Mouse (Mus musculus) T-helper 2 cell (primary cell): Measurements from ENCODE around the gene Gm20388.

Experiments used
- in situ Hi-C: fragments of 300-600 bp; cut with MboI, MseI; formaldehyde crosslinking; loops from one replicate; pipeline ENCODE4 v1.15.1; 2025; ENCODE audit warnings: high pct_unique_total_duplicates

The Gm20388 gene

DNA sequence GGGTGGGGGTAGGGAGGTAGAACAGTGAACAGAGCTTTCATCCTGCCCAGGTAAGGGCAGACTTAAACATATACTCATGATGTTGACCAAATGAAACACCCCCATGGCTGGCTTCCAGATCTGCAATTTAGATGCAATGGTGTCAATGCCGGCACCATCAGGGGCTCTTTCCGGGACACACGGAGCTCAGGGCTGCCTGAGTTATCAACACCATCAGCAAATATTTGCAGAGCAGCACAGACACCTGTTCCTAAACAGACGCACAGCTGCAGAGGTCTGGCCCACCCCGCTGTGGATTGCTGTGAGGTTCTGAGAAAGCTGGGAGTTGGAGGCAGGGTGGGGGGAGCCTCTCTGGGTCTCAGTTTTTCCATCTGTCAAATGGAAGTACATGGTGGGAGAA is 2855.5 kb downstream of the Gm20388 start:
- in situ Hi-C loops, result no loop called here

DNA sequence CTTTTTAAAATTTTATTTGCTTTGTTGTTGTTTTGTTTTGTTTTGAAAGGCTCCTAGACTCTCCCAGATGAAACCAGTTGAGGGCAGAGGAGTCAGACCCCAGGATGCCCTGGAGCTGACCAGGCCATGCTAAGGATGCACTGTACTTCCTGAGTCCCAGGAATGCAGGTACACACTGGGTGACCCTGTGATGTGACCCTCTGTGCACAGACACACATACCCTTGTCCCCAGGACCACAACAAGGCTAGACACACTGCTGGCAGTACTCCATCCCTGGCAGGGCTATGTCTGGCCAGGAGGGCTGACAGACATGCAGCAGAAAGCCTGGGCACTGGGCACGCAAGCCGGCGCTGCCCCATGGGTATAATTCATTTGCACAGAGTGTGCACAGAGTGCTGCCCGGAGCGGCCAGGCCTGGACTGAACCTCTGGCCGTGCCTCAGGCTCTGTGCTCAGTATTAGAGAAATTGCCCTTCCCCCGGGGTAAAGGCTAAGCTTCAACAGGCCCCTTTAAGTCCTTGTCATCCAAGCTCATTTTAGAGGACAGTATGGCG is 2856.1 kb downstream of the Gm20388 start:
- in situ Hi-C loops, result no loop called here

DNA sequence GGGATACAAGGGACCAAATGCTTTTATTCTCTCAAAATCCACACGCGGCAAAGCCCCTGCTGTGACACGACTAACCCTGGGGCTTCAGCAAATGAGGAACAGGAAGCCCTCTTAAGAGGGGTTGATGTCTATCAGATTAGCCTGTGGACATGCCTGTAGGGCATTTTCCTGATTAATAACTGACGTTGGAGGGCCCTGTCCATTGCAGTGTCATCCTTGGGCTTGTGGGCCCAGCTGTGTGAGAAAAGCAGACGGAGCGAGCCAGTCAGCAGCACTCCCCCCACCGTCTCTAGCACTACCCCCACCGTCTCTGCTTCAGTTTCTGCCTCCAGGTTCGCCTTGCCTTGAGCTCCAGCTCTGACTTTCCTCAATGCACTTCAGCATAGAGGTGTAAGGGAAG is 2856.6 kb downstream of the Gm20388 start:
- in situ Hi-C loops, result no loop called here

DNA sequence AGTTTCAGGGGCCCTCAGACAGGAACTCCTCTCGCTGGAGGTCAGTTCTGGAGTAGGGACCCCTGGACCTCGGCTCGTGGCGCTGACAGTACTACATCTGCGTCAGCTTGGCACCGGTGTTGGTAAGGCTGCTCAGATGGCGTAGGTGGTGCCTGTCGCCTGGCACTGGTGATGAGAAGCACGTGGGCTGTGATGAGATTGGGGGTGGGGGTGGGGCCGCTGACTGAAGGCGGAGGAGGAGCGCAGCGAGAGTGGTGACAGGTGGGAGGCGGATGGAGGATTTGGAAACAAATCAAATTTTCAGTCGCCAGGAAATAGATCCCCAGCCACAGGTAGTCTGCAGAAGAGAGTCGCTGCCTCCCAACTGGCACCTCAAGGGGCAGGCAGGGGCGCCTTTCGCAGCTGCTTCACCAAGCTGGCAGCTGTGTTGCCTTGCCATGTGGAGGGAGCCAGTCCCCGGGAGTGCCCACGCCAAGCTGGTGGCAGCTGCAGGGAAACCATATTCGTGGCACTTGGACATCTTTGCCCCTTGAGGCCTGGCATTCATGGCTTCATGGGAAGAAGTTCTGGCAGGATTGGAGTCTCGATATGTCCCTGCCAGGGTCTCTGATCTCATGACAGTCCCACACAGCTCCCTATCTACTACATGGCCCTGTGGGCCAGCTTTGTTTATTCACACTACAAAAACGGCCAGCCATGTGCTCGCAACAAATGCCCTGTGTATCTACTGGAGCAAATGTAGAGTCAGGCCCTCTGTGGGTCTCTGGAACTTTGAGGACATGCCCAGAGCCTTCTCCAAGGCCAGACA is 2858.8 kb downstream of the Gm20388 start:
- in situ Hi-C loops, result no loop called here

DNA sequence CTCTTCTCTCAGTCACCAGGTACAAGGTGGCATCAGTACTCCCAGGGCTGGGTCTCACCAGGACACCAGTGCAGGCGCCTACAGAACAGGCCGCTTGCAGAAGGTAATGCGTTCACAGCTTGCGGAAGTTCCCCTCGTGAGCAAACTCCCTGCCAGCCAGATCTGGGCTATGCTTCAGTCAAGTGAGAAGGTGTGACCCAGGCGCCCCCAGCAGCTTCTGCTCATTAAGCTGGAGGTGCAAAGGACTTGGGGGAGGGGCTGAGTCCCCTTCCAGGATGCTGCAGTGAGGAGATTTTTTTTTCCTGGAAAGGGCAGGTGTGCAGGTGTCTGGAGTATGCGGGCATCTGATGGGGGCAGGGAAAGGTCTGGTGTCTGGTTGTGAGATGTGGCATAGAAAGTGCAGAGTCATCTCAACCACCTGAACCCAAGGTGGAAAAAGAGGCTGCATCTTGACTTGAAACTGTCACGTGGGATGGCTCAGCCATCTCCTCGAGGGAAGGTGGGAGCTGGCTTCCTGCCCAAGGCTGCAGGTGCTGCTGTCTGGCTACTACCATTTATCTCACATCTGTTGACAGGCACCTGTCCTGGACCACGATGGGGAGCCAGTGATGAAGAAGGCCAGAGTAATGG is 2861.9 kb downstream of the Gm20388 start:
- in situ Hi-C loops, result no loop called here

DNA sequence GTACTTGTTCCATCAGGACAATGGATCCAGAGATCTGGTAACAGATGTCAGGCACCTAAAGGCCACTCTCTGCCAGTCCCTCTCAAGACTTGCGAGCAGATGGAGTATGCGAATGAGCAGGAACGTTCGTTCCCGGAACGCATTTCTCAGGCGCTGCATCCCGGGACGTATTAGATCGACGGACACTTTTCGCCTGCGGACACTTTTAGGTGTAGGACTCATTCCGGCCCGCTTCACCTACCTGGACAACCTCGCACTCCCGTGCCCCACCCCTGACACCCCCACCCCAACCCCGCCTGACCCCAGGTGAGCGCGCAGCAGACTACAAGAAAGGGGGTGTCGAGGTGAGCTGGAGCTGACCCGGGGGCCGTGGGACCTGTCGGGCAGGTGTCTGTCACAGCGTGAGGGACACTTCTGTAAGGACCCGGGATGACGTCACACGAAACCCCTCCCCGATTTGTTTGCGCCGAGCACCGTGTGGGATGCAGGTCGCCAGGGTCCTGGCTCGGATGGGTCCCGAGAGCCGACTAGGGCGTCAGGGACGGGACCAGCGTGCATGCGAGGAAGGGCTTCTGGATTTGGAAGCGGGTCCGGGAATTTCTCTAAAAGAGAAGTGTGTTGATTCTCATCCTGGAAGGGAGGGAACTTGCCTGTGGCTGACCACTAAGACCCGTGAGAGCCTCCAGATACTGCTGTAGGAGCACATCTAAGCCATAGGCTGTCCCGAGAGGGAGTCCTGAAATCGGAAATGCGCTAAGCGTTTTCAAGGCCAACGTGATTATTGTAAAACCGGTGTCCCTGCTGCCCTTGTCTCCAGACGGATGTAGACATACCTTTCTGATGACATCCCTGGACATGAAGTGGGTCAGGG is 2864.9 kb downstream of the Gm20388 start, which contains the start of gene Acsf3:
Acsf3 (plus strand) TSS at position 202 of the 871 bp plus-strand sequence.
- in situ Hi-C loops, result no loop called here

DNA sequence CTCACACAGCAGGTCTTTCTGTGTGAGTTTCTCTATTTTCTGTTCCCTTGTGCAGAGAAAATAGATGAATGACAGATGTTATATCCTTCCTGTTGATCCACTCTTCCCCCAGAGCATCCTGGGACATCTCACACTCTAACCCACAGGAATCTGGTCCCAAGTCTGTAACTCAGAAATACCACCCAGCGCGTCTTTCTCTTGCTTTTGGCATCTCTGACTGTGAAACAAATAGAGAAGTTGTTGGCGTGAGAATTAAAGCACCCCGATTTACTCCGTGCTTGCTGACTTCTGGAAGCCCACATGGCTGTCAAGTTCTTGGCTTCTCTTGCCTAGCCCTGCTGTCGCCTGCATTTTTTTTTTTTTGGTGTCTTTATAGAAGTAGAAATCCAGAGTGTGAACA is 2867.1 kb downstream of the Gm20388 start:
- in situ Hi-C loops, result no loop called here

DNA sequence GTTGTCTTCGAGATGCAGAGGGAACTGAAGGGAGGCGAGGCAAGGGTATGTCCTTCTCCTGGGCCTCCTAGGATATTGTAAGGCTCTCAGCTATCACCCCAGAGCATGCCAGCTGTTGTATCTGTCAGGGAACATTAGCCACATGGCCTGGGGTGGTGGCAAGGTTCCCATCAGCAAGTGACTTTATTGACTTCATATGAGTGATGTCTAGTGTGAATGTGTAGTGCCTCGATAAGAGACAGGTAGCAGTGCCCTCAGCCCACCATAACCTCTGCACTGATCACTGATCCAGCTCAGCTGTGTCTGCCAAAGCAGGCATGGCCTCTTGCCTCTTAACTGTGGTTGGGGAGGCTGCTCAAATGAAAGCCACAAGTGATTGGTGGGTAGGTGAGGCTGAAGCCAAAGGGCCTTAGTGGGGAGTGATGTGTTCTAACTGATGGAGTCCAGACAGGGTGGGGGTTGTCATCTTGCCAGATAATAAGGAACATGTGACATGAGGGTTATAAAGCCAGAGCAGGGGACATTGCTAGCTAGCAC is 2868.1 kb downstream of the Gm20388 start:
- in situ Hi-C loops, result no loop called here

DNA sequence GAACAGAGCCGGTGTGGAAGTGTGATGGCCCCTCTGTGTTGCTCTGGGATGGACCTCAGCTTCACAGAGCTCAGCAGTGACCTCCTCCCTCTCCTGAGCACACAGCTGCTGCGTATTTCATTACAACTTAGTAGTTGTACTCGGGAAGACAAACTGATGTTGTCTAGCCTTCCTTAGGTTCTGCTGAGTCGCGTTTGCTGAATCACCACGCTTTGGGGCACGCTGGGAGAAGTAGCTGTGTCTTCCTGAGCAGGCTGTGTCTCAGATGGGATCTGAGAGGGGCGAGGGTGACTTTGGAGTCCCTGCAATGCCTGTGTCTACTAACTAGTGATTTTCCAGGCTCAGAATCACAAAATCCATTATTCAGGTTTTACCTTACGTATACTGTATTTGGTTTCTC is 2868.6 kb downstream of the Gm20388 start:
- in situ Hi-C loops, result no loop called here

DNA sequence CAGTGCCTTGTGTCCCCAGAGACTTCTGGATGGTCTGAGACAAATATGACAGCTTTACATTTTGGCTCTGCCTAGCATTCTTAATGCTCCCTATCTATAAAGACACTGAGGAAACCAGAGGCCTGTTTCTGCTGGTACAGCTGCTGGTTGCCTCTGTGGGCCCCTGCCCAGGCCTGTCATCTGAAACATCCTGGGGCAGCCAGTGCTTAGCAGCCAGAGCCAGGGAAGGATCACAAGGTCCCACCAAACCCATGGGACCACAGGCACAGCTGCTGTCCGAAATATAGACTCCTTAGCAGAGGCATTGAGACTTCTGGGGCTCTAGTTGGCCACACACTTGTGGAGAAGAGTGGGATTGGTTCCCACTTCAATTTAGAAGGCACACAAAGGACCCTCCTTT is 2874.1 kb downstream of the Gm20388 start:
- in situ Hi-C loops, result no loop called here

DNA sequence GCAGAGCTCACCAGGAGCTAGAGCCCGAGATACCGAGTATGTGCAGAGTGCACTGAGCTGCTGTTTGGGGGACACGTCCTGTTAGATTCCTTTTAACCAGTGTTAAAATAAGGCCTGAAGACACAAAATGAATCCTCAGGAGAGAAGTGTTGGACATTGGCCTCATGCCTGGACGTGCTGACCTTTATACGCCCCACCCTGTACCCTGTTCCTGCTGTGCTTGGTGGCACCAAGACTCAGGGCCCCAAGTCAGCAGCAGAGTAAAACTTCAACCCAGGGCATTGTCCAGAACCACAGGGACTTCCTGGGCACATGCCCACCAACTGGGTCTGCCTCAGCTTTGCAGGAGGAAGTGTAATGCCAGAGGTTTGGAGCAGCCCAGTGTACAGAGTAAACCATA is 2879.2 kb downstream of the Gm20388 start:
- in situ Hi-C loops, result no loop called here

DNA sequence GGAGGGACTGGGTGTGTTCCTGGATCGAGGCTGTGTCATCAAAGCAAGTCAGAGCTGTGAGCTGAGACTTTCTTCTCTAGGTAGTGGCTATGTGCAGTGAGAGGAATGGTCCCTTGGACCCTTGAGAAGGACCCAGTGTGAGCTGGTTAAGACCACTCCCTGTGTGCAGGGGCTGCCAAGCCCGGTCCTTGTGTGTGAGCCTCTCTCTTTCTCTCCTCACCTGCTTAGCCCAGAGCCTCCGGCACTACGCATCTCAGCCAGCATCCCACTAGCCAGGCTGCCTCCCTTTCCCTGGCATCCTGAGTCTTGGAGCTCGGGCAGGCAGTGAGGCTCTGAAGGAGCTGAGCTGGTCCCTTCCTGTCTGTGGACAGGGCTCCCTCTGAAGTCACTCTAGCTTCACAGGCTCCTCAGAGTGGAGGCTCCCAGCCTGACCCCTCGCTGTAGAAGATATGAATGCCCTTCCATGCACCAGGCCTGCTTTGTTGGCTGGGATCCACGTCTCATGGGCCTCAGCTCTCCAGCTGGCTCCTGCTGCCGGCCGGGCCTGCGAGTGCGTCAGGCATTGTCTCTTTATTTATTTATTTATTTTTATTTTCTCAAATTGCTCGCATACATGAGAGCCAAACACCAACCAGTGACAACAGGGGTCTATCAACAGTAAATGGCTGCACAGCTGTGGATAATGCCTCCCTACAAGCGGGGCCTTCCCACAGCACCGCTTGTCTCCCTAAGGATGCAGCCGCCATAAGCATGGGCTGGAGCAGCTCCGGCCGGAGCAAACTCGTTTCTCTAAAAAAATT is 2882.9 kb downstream of the Gm20388 start:
- in situ Hi-C loops, result no loop called here

DNA sequence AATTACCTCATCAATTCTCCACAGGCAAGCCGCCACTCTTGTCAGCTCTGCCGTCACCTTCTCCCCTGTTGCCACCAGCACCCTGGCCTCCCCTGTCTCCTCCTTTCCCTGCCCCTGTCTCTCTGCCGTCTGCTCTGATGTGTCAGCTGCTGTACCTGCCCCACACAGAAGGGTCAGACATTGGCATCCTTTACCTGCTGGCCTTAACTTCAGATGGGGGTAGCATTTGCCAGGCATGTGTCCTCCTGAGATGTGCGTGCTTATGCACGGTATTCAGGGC is 2883.5 kb downstream of the Gm20388 start:
- in situ Hi-C loops, result no loop called here

DNA sequence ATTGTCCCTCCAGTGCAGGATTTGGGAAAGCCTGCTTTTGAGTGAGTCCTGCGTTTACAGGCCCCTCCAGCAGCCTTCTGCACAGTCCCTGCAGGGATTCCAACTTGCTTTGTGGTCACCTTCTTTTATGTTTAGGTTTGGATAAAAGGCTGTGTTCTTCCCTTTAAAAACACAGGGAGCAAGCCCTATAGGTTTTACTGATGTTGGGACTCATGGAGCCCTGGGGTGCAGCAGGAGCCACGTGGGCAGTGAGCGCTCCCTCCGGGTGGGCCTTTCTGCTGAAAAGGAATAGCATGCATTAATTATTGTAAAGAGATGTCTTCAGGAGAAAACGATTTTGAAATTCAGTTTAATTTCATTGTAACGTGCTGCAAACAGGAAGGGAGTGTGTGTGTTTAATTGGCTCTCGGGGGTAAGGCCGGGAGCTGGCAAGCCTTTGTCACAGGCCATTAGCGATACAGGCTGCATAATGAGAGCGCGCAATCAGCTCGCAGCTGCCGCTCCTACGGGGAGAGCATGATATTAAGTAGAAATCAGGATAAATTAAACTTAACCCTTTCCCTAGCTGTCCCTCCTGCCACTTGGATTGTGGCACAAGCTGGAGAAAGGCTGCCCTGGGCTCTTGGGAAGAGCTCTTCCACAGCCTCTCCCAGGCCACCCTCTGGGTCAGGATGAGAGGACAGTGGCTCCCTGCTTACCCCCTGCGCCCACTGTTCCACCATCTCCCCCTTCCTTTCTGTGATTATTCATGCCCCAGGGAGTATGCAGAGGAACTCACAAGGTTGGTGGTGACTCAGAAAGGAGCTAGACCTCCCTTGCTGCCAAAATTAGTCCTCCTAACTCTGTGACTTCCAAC is 2893.5 kb downstream of the Gm20388 start:
- in situ Hi-C loops, result no loop called here

DNA sequence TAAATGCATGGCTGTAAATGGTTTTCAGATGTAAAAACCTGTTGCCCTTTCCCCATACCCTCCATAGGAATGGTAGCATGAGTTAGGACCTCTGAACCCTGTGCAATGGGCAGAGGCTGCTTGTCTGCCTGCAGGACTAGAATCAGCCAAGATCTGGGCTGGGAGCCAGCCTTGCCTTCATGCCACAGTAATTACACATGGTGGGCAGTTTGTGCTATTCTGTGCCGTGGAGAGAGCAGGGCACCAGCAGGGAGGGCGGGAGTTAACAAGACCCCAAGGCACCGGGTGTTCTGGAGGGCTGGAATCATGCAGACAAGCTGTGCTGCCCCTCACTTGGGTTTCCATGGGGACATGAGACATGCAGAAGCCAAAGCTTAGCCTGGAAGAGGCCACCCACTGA is 2894.7 kb downstream of the Gm20388 start:
- in situ Hi-C loops, result no loop called here

DNA sequence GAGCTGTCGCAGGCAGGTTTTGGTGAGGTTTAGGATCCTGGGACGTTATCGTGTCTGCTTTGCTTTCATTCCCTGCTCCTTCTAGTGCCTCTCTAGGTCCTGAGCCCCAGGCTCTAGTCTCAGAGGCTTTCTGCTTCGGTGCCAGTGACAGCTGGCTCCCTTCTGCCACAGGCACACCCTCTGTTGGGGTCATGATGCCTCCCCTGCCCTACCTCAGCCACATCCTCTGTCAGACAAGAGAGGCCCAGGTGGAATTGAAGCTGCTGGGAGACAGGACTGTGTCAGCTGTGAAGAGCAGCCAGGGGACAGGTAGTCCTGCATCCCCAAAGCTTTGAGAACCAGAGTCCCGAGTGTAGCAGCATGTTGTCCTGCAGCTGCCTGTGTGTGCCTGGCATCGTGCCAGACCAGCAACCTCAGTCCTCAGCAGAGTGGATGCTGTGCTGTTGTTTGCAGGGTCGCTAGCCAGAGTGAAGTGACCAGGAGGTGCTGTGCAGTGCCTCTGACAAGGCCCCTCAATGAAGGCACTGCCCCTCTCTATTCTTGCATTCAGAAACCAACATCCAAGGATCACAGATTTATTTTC is 2896.4 kb downstream of the Gm20388 start:
- in situ Hi-C loops, result no loop called here

DNA sequence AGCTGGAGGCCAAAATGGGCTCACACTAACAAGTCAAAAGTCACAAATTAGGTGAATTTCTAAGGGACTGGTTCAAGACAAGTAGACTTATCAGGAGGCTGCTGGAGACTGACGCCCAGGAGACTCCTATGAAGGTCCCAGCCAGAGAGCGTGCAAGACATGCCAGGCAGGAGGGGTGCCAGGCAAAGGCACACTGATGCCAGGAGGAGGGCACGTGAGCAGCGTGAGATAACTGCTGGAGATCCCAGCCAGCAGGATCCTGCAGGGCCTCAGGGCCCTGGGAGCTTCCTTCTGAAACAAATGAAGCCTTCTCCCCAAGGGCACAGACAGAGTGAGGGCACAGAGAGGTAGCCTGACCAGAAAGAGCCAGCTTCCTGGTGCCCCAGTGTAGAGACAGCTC is 2897.3 kb downstream of the Gm20388 start:
- in situ Hi-C loops, result no loop called here

DNA sequence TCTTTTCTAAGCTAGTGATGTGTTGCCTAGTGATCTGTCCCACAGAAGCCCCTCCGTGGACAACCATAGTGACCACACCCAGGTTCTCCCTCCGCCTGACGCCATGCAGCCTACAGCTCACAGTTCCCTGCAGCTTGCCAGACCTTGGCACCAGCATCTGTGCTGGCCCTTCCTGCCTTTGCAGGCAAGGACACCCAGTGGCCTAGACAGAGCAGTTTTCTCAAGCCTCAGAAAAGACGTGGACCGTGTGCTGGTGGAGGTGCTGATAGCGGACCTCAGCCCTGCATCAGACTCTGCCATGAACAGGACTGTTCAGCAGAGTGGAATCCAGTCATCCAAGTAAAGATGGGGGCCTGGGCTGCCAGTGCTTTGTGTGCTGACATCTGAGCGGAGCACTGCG is 2899.7 kb downstream of the Gm20388 start:
- in situ Hi-C loops, result no loop called here

DNA sequence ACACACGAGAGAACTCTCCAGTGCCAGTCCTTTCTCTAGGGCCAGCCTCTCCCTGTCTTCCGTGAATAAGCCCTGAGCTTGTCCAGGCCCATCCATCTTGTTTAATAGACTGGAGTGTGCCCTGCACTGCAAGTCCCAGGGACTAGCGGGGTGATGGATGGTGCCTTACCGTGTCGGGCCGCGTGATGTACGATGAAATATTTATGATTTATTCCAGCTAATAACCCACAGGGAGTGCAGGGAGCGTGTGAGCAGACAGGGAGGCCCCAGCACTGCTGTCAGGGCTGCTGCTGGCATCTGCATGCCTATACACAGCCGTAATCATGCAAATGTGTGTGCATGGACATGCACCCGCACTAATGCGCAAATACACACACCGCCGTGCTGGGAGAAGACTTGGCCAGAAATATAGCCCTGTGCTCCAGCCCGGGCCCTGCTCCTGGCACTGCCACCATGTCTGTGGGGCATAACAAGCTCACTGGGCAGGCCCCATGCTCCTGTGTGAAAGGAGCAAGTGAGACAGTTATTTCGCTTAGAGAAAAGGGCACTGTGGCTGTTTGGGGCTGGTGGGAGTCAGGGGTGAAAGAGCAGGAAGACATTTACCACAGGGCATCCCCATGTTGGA is 2901.3 kb downstream of the Gm20388 start:
- in situ Hi-C loops, result no loop called here
